Mouse (Mus musculus) limb, embryonic 15.5 days (tissue): ENCODE data around the gene Heyl. TPM values are rescaled to one million over a fixed set of nuclear protein-coding genes. Genes with fewer than 3 reads are reported as not detected.
"Not testable (repeated sequence)": the region's sequence is repeated elsewhere in the genome, so short reads cannot be mapped to it uniquely, and the experiment has no call there.

Experiments
- ATAC-seq: fragments of 200-750 bp; cut with Nextera tagmentation; 2 replicates; pipeline ENCODE4 v1.8.0; 2017; ENCODE audit warnings: low read depth, moderate TSS enrichment; ENCODE audit not compliant: insufficient number of reproducible peaks, low FRiP score, low TSS enrichment
- H3K27ac ChIP-seq: fragments of 300-500 bp; sonication (generic); 2 replicates; pipeline ENCODE4 v1.5.1; 2015; ENCODE audit warnings: moderate library complexity, mild to moderate bottlenecking, inconsistent platforms
- H3K27me3 ChIP-seq: fragments of 300-500 bp; sonication (generic); 2 replicates; pipeline ENCODE4 v1.6.1; 2015; ENCODE audit warnings: inconsistent platforms
- H3K36me3 ChIP-seq: fragments of 300-500 bp; sonication (generic); 2 replicates; pipeline ENCODE4 v1.6.1; 2015; ENCODE audit warnings: inconsistent platforms
- H3K4me1 ChIP-seq: fragments of 300-500 bp; sonication (generic); 2 replicates; pipeline ENCODE4 v1.6.1; 2015; ENCODE audit warnings: inconsistent platforms
- H3K4me2 ChIP-seq: fragments of 300-500 bp; sonication (generic); 2 replicates; pipeline ENCODE4 v1.6.1; 2015; ENCODE audit warnings: mild to moderate bottlenecking, inconsistent platforms
- H3K4me3 ChIP-seq: fragments of 300-500 bp; sonication (generic); 2 replicates; pipeline ENCODE4 v1.5.1; 2015; ENCODE audit warnings: mild to moderate bottlenecking, inconsistent platforms
- H3K9ac ChIP-seq: fragments of 300-500 bp; sonication (generic); 2 replicates; pipeline ENCODE4 v1.6.1; 2015; ENCODE audit warnings: inconsistent platforms
- H3K9me3 ChIP-seq: fragments of 300-500 bp; sonication (generic); 2 replicates; pipeline ENCODE4 v1.6.1; 2016; ENCODE audit warnings: inconsistent platforms
- WGBS: fragments of 180-500 bp; shearing (Covaris S2); methylation state at CpG from one replicate; pipeline ENCODE4 v1.1.7; 2015; 5-methylcytosine and 5-hydroxymethylcytosine counted together
- polyA plus RNA-seq: library from polyadenylated mRNA; unstranded; fragments of >200 nt; fragmentation: Nextera tagmentation; extraction: Ambion mirVana; gene quantifications from 2 replicates; pipeline ENCODE4 v1.2.1, GENCODE M21; 2015

Gene Heyl
- polyA plus RNA-seq, 1 experiment from 2014 or later, result 11.0 TPM

- Histone ChIP-seq H3K9ac (no peak within 1 kb of the TSS), H3K4me3 (no peak within 1 kb of the TSS), H3K4me1 (peaks cover 4% of the 10 kb centered on the region; the same call in 1 of the 2 replicates), H3K9me3 (no peaks in the 10 kb centered on the region), H3K4me2 (no peak within 1 kb of the TSS), H3K36me3 (no peaks in the 10 kb centered on the region), H3K27ac (no peak within 1 kb of the TSS), H3K27me3 (no peaks in the 10 kb centered on the region)
- WGBS, result 60% methylated on average over 5 of the region's 5 CpGs
- no peak for ATAC-seq
Observed at GRCm38 (mm10) chr4:123261721-123262401, 28.5 kb downstream of the Heyl start, which contains the start of gene Pabpc4. Pabpc4 (plus strand) TSS chr4:123262351.

GRCm38 (mm10) chr4:123271063-123271462, 37.7 kb downstream of the Heyl start:
- Histone ChIP-seq H3K4me1 (no peaks in the 10 kb centered on the region), H3K4me2 (no peak overlapping the region), H3K27ac (no peak overlapping the region), H3K36me3 (no peaks in the 10 kb centered on the region), H3K4me3 (no peak overlapping the region), H3K9ac (no peak overlapping the region), H3K9me3 (no peaks in the 10 kb centered on the region), H3K27me3 (no peaks in the 10 kb centered on the region)
- WGBS, result 90% methylated on average over 3 of the region's 3 CpGs
- ATAC-seq, result no peak

GRCm38 (mm10) chr4:123280117-123280516, 46.8 kb downstream of the Heyl start:
- Histone ChIP-seq H3K4me3 (no peak overlapping the region), H3K27ac (no peak overlapping the region), H3K27me3 (no peaks in the 10 kb centered on the region), H3K4me1 (peaks cover 14% of the 10 kb centered on the region), H3K36me3 (no peaks in the 10 kb centered on the region), H3K4me2 (no peak overlapping the region), H3K9me3 (no peaks in the 10 kb centered on the region), H3K9ac (no peak overlapping the region)
- WGBS, result 68% methylated on average over 3 of the region's 3 CpGs
- ATAC-seq, result no peak

GRCm38 (mm10) chr4:123282500-123282899, 49.1 kb downstream of the Heyl start:
- Histone ChIP-seq H3K9me3 (no peaks in the 10 kb centered on the region), H3K4me2 (peak overlapping the region; percentile 74), H3K9ac (peak overlapping the region; percentile 42; the same call in 1 of the 2 replicates), H3K27me3 (no peaks in the 10 kb centered on the region), H3K36me3 (peaks cover 11% of the 10 kb centered on the region), H3K4me1 (peaks cover 25% of the 10 kb centered on the region), H3K4me3 (peak overlapping the region; percentile 56), H3K27ac (peak overlapping the region; percentile 75; the same call in 1 of the 2 replicates)
- peak; percentile 87 for ATAC-seq
- WGBS, result under 1% methylated on average over 25 of the region's 25 CpGs

- H3K9ac ChIP-seq, result peak overlapping the region; percentile 42
- H3K27ac ChIP-seq, result peak overlapping the region; percentile 57; the same call in 1 of the 2 replicates
- not testable (repeated sequence) for H3K27me3 ChIP-seq, H3K9me3 ChIP-seq
- peak overlapping the region; percentile 56 for H3K4me3 ChIP-seq
- WGBS, result 1% methylated on average over 39 of the region's 55 CpGs
- H3K4me1 ChIP-seq, result peaks cover 25% of the 10 kb centered on the region
- 0 out of 2 replicates have a peak, but pooled peaks have one; percentile 28 for ATAC-seq
- H3K4me2 ChIP-seq, result peak overlapping the region; percentile 74
- H3K36me3 ChIP-seq, result peaks cover 16% of the 10 kb centered on the region
Observed at GRCm38 (mm10) chr4:123282915-123283674, 49.7 kb downstream of the Heyl start.

- not testable (repeated sequence) for H3K27ac ChIP-seq
Observed at GRCm38 (mm10) chr4:123283675-123284064, 50.3 kb downstream of the Heyl start.

GRCm38 (mm10) chr4:123284731-123285624, 51.6 kb downstream of the Heyl start:
- WGBS, result 73% methylated on average over 6 of the region's 6 CpGs
- no peak overlapping the region for H3K9ac ChIP-seq
- H3K27ac ChIP-seq, result no peak overlapping the region
- ATAC-seq, result no peak
- H3K4me1 ChIP-seq, result peaks cover 25% of the 10 kb centered on the region
- peaks cover 33% of the 10 kb centered on the region for H3K36me3 ChIP-seq
- no peaks in the 10 kb centered on the region for H3K9me3 ChIP-seq
- peak overlapping the region; percentile 56 for H3K4me3 ChIP-seq
- no peaks in the 10 kb centered on the region for H3K27me3 ChIP-seq
- H3K4me2 ChIP-seq, result peak overlapping the region; percentile 74

More at GRCm38 (mm10) chr4:123283675-123284064, 50.3 kb downstream of the Heyl start:
- H3K27me3 ChIP-seq, ATAC-seq, H3K9me3 ChIP-seq: not testable (repeated sequence)
- Histone ChIP-seq H3K4me1 (peaks cover 25% of the 10 kb centered on the region), H3K36me3 (peaks cover 21% of the 10 kb centered on the region), H3K4me2 (peak overlapping the region; percentile 74), H3K9ac (peak overlapping the region; percentile 45), H3K4me3 (peak overlapping the region; percentile 56)
- WGBS, result under 1% methylated on average over 13 of the region's 15 CpGs

GRCm38 (mm10) chr4:123286790-123287189, 53.4 kb downstream of the Heyl start:
- Histone ChIP-seq H3K36me3 (peaks cover 47% of the 10 kb centered on the region), H3K4me3 (no peak overlapping the region), H3K4me1 (peaks cover 25% of the 10 kb centered on the region), H3K27me3 (no peaks in the 10 kb centered on the region), H3K27ac (no peak overlapping the region), H3K9ac (no peak overlapping the region), H3K9me3 (no peaks in the 10 kb centered on the region), H3K4me2 (no peak overlapping the region)
- WGBS, result 85% methylated on average over 2 of the region's 2 CpGs
- no peak for ATAC-seq

GRCm38 (mm10) chr4:123289038-123289437, 55.7 kb downstream of the Heyl start:
- no peaks in the 10 kb centered on the region for H3K9me3 ChIP-seq
- peaks cover 69% of the 10 kb centered on the region for H3K36me3 ChIP-seq
- H3K4me2 ChIP-seq, result no peak overlapping the region
- no peak for ATAC-seq
- no peak overlapping the region for H3K27ac ChIP-seq
- peaks cover 22% of the 10 kb centered on the region for H3K4me1 ChIP-seq
- WGBS, result 89% methylated on average over 12 of the region's 12 CpGs
- H3K9ac ChIP-seq, result no peak overlapping the region
- H3K27me3 ChIP-seq, result no peaks in the 10 kb centered on the region
- no peak overlapping the region for H3K4me3 ChIP-seq

- ATAC-seq, result no peak
- 80% methylated on average over 3 of the region's 3 CpGs for WGBS
Observed at GRCm38 (mm10) chr4:123292390-123292789, 59.0 kb downstream of the Heyl start.

GRCm38 (mm10) chr4:123292989-123293388, 59.6 kb downstream of the Heyl start:
- H3K4me1 ChIP-seq, result no peaks in the 10 kb centered on the region
- no peaks in the 10 kb centered on the region for H3K9me3 ChIP-seq
- H3K4me2 ChIP-seq, result no peak overlapping the region
- H3K27me3 ChIP-seq, result no peaks in the 10 kb centered on the region
- no peak overlapping the region for H3K9ac ChIP-seq
- H3K4me3 ChIP-seq, result no peak overlapping the region
- peaks cover 92% of the 10 kb centered on the region for H3K36me3 ChIP-seq
- no peak for ATAC-seq
- WGBS, result 75% methylated on average over 7 of the region's 7 CpGs
- H3K27ac ChIP-seq, result no peak overlapping the region

More at GRCm38 (mm10) chr4:123292390-123292789, 59.0 kb downstream of the Heyl start:
- Histone ChIP-seq H3K36me3 (peaks cover 92% of the 10 kb centered on the region), H3K27me3 (no peaks in the 10 kb centered on the region), H3K4me2 (no peak overlapping the region), H3K4me1 (no peaks in the 10 kb centered on the region), H3K9me3 (no peaks in the 10 kb centered on the region), H3K27ac (no peak overlapping the region), H3K4me3 (no peak overlapping the region), H3K9ac (no peak overlapping the region)
